Mouse (Mus musculus) olfactory bulb, adult 2 months (tissue): ENCODE results near the gene Sox13.

ENCODE experiments used
- CTCF ChIP-seq: fragments of 200-500 bp; IDR thresholded peaks from 2 replicates; pipeline ENCODE4 v1.5.1; 2012; ENCODE audit warnings: low read depth, mild to moderate bottlenecking, low read length, moderate library complexity; ENCODE audit not compliant: insufficient read depth
- POLR2A ChIP-seq: fragments of 200-500 bp; IDR thresholded peaks from 2 replicates; pipeline ENCODE4 v1.6.1; 2012; ENCODE audit warnings: mild to moderate bottlenecking, low read depth, low read length, moderate library complexity; ENCODE audit not compliant: insufficient read depth

DNA sequence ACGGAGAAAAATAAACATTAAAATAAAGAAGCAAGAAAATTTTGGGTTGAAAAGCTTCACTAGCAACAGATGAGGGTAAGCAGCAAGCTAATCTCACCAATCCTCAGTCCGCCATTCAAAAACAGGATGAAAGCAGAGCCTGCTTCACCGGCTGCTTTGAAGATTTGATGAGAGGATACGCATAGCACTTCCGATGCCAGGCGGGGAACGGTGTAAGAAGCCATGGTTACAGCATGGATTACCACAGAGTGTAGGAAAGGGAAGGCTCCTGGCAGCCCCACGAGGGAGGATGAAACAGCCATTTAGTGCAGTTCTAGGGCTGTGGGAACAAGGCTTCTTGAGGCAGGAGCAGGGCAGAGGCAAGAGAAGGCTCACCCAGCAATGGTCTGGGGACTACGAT, 72.4 kb downstream of the Sox13 start:
- TF ChIP-seq POLR2A (no peak), CTCF (no peak)
